Mouse (Mus musculus) lung, postnatal 0 days (tissue): ENCODE results near the gene Csta1.

Experiments
- CTCF ChIP-seq: IDR thresholded peaks from 2 replicates; pipeline ENCODE4 v1.5.1; 2016; ENCODE audit warnings: antibody characterized with exemption, mild to moderate bottlenecking
- EP300 ChIP-seq: IDR thresholded peaks from 2 replicates; pipeline ENCODE4 v1.6.1; 2016; ENCODE audit warnings: antibody characterized with exemption, mild to moderate bottlenecking, control low read depth

GRCm38 (mm10) chr16:36176108-36176507 is 45.1 kb upstream of the Csta1 start:
- TF ChIP-seq CTCF (no peak), EP300 (no peak)
